ENCODE assay signal across 16 mouse cellular contexts in the genomic region with DNA sequence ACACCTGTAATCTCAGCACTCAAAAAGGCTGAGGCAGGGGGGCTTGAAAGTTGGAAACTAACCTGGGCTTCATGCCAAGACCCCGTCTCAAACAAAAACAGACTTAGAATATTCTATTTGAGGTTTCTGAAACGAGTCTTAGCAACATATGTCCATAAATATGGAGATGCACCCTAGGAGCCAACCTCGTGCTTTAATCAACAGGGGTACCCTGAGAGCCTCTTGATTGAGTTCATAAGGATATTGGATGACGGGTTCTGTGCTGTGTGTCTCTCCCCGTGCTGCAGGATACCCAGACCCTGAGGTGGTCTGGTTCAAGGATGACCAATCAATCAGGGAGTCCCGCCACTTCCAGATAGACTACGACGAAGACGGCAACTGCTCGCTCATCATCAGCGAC. TPM values are rescaled to one million over a fixed set of nuclear protein-coding genes. Genes with fewer than 3 reads are reported as not detected.
DNase-seq lines count a peak whose midpoint lies in the region; ATAC-seq and TF ChIP-seq lines count a peak whose summit lies in the region.
"Had no signal": no experiment of that assay in that cellular context is flagged by ENCODE, and none has a peak within 500 bp of the region (broad histone marks: within the 10 kb centered on the region; RNA-seq: fewer than 3 reads in every experiment).

No protein-coding gene starts in this region.

- no peak overlapping the region for H3K9ac ChIP-seq in embryonic facial prominence, embryonic 12.5 days
- H3K9ac ChIP-seq in hindbrain, embryonic 12.5 days, result no peak overlapping the region
- H3K9ac ChIP-seq in hindbrain, embryonic 16.5 days (ENCODE audit: low read depth, low read length), result no peak overlapping the region

- no peaks in the 10 kb centered on the region for H3K27me3 ChIP-seq in embryonic facial prominence, embryonic 12.5 days
- peaks cover 27% of the 10 kb centered on the region for H3K27me3 ChIP-seq in embryonic facial prominence, embryonic 10.5 days (replicated peaks; ENCODE audit: low read depth, poor library complexity, severe bottlenecking)
- H3K27me3 ChIP-seq in hindbrain, embryonic 12.5 days, result 0 out of 2 replicates have a peak, but pooled peaks cover 3% of the 10 kb centered on the region
- H3K27me3 ChIP-seq in hindbrain, embryonic 10.5 days (ENCODE audit: insufficient read depth, poor library complexity, severe bottlenecking), result peaks cover 25% of the 10 kb centered on the region
- H3K27me3 ChIP-seq in hindbrain, embryonic 16.5 days (replicated peaks; ENCODE audit: control insufficient read depth, insufficient read depth, low read length), result no peaks in the 10 kb centered on the region
- H3K27me3 ChIP-seq: Patski had no signal

- no peak overlapping the region for H3K4me3 ChIP-seq in embryonic facial prominence, embryonic 12.5 days
- no peak overlapping the region for H3K4me3 ChIP-seq in embryonic facial prominence, embryonic 10.5 days
- no peak overlapping the region for H3K4me3 ChIP-seq in hindbrain, embryonic 12.5 days
- H3K4me3 ChIP-seq in hindbrain, embryonic 10.5 days, result no peak overlapping the region
- no peak overlapping the region for H3K4me3 ChIP-seq in hindbrain, embryonic 16.5 days (ENCODE audit: low read length)

- H3K36me3 ChIP-seq in embryonic facial prominence, embryonic 12.5 days, result no peaks in the 10 kb centered on the region
- H3K36me3 ChIP-seq in embryonic facial prominence, embryonic 10.5 days (replicated peaks), result no peaks in the 10 kb centered on the region
- no peaks in the 10 kb centered on the region for H3K36me3 ChIP-seq in hindbrain, embryonic 12.5 days
- H3K36me3 ChIP-seq in hindbrain, embryonic 10.5 days, result 0 out of 2 replicates have a peak, but pooled peaks cover 4% of the 10 kb centered on the region
- H3K36me3 ChIP-seq in hindbrain, embryonic 16.5 days (ENCODE audit: control insufficient read depth, insufficient read depth, low read length), result no peaks in the 10 kb centered on the region
- H3K36me3 ChIP-seq: midbrain, embryonic 10.5 days had no signal

- WGBS in embryonic facial prominence, embryonic 12.5 days, result 40% methylated on average over 11 of the region's 11 CpGs
- 47% methylated on average over 11 of the region's 11 CpGs for WGBS in embryonic facial prominence, embryonic 10.5 days
- 41% methylated on average over 11 of the region's 11 CpGs for WGBS in hindbrain, embryonic 12.5 days
- WGBS in hindbrain, embryonic 10.5 days, result 50% methylated on average over 11 of the region's 11 CpGs
- 38% methylated on average over 11 of the region's 11 CpGs for WGBS in hindbrain, embryonic 16.5 days

- TF ChIP-seq CTCF in brain, embryonic 14.5 days (IDR thresholded peaks at IDR 0.05; ENCODE audit: borderline replicate concordance, extremely low read depth, insufficient read depth, insufficient read length), result no peak

- no peaks in the 10 kb centered on the region for H3K9me3 ChIP-seq in embryonic facial prominence, embryonic 12.5 days
- H3K9me3 ChIP-seq in embryonic facial prominence, embryonic 10.5 days, result no peaks in the 10 kb centered on the region
- H3K9me3 ChIP-seq in hindbrain, embryonic 12.5 days (replicated peaks), result no peaks in the 10 kb centered on the region
- H3K9me3 ChIP-seq in hindbrain, embryonic 10.5 days, result no peaks in the 10 kb centered on the region
- no peaks in the 10 kb centered on the region for H3K9me3 ChIP-seq in hindbrain, embryonic 16.5 days (ENCODE audit: control insufficient read depth, low read length)
- H3K9me3 ChIP-seq: midbrain, embryonic 10.5 days had no signal

- H3K4me2 ChIP-seq in embryonic facial prominence, embryonic 12.5 days (replicated peaks), result 0 out of 2 replicates have a peak overlapping the region, but pooled peaks have one; percentile 11
- peak overlapping the region; percentile 30; the same call in 1 of the 2 replicates for H3K4me2 ChIP-seq in hindbrain, embryonic 12.5 days (replicated peaks)
- H3K4me2 ChIP-seq in hindbrain, embryonic 16.5 days (ENCODE audit: low read length), result peak overlapping the region; percentile 40
- H3K4me2 ChIP-seq: liver, embryonic 11.5 days had no signal

- no peak overlapping the region for H3K27ac ChIP-seq in embryonic facial prominence, embryonic 12.5 days
- no peak overlapping the region for H3K27ac ChIP-seq in embryonic facial prominence, embryonic 10.5 days (replicated peaks)
- no peak overlapping the region for H3K27ac ChIP-seq in hindbrain, embryonic 12.5 days
- H3K27ac ChIP-seq in hindbrain, embryonic 10.5 days, result no peak overlapping the region
- H3K27ac ChIP-seq in hindbrain, embryonic 16.5 days (ENCODE audit: low read depth, low read length), result no peak overlapping the region
- H3K27ac ChIP-seq: midbrain, embryonic 10.5 days had no signal

- ATAC-seq in embryonic facial prominence, embryonic 12.5 days (ENCODE audit: insufficient number of reproducible peaks, insufficient read depth, low FRiP score, low TSS enrichment), result no peak
- ATAC-seq in hindbrain, embryonic 12.5 days (ENCODE audit: low FRiP score), result no peak
- ATAC-seq in hindbrain, embryonic 16.5 days, result no peak
- ATAC-seq: Patski had no signal

- no peak for DNase-seq in embryonic facial prominence, embryonic 10.5 days (ENCODE audit: low spot score)
- DNase-seq in hindbrain, embryonic 10.5 days (ENCODE audit: low spot score), result no peak
- peak; percentile 58 for DNase-seq in brain, embryonic 14.5 days (ENCODE audit: low read depth)
- no peak for DNase-seq in spleen, postnatal 10 days (ENCODE audit: low spot score in 2 of 2)
- no peak for DNase-seq in retina, postnatal 1 day
- DNase-seq: cerebellum, adult 2 months; kidney, adult 9 months; lung, postnatal 10 days; right cerebral cortex, postnatal 25 days; thymus, postnatal 4 days had no signal

- no peak for TF ChIP-seq POLR2A in brain, embryonic 14.5 days (IDR thresholded peaks at IDR 0.05; ENCODE audit: borderline replicate concordance, extremely low read depth, insufficient read depth, insufficient read length, poor library complexity, severe bottlenecking)

- H3K4me1 ChIP-seq in embryonic facial prominence, embryonic 12.5 days, result peaks cover 24% of the 10 kb centered on the region
- H3K4me1 ChIP-seq in embryonic facial prominence, embryonic 10.5 days, result peaks cover 18% of the 10 kb centered on the region
- peaks cover 14% of the 10 kb centered on the region for H3K4me1 ChIP-seq in hindbrain, embryonic 12.5 days
- H3K4me1 ChIP-seq in hindbrain, embryonic 10.5 days (replicated peaks), result peaks cover 24% of the 10 kb centered on the region
- peaks cover 15% of the 10 kb centered on the region; the same call in 1 of the 2 replicates for H3K4me1 ChIP-seq in hindbrain, embryonic 16.5 days (ENCODE audit: control insufficient read depth, insufficient read depth, low read depth, low read length)

RNA-seq across cellular contexts. Expression of a gene that starts 22.2 kb away (rescaled TPM):
- polyA plus RNA-seq in embryonic facial prominence, embryonic 12.5 days (2016; fragmentation: Nextera tagmentation; extraction: Ambion mirVana), result 55.5 and 59.5 TPM in 2 replicates
- 77.4 and 77.5 TPM in 2 replicates for polyA plus RNA-seq in embryonic facial prominence, embryonic 10.5 days (2016; fragmentation: Nextera tagmentation; extraction: Ambion mirVana)
- 37.9 and 42.5 TPM in 2 replicates for polyA plus RNA-seq in hindbrain, embryonic 12.5 days (2016; fragmentation: Nextera tagmentation; extraction: Ambion mirVana)
- polyA plus RNA-seq in hindbrain, embryonic 10.5 days (2016; fragmentation: Nextera tagmentation; extraction: Ambion mirVana), result 72.5 and 74.9 TPM in 2 replicates
- polyA plus RNA-seq in brain, embryonic 14.5 days (2012; rRNA removed), result 18.0 and 18.4 TPM in 2 replicates
- polyA plus RNA-seq in hindbrain, embryonic 16.5 days (2015; fragmentation: Nextera tagmentation; extraction: Ambion mirVana), result 47.3 and 49.9 TPM in 2 replicates
